Mouse (Mus musculus) embryonic fibroblast, embryonic 13.5 days (primary cell): ENCODE measurements around the gene Slc25a31.

Source experiments
- CTCF ChIP-seq: IDR thresholded peaks from 2 replicates; pipeline ENCODE4 v1.5.1; 2011; ENCODE audit warnings: mild to moderate bottlenecking, control low read depth, low read length, moderate library complexity, borderline replicate concordance; ENCODE audit not compliant: insufficient read depth
- POLR2A ChIP-seq: IDR thresholded peaks from 2 replicates; pipeline ENCODE4 v1.6.1; 2011; ENCODE audit warnings: low read depth, mild to moderate bottlenecking, control low read depth, low read length, moderate library complexity

- TF ChIP-seq CTCF (no peak), POLR2A (no peak)
Measured at GRCm38 (mm10) chr3:40744024-40744835, 35.6 kb downstream of the Slc25a31 start, which contains the start of gene Hspa4l.
